Mouse (Mus musculus): ENCODE data around the gene Mcl1.

GRCm38 (mm10) chr3:95676745-95677419, 18.3 kb downstream of the Mcl1 start:
- TF ChIP-seq CTCF (IDR thresholded peaks at IDR 0.05; ENCODE audit: control insufficient read depth, insufficient read depth, insufficient replicate concordance, low read depth, low read length) (peak; percentile 98), POLR2A (IDR thresholded peaks at IDR 0.05; ENCODE audit: control insufficient read depth, low read depth, low read length) (no peak)

Measured in testis, adult 2 months (tissue).